11 mouse cellular contexts compared by ENCODE assay signal in genomic region chr1:127500701-127501100, GRCm38 (mm10).
DNase-seq lines count a peak whose midpoint lies in the region; ATAC-seq and TF ChIP-seq lines count a peak whose summit lies in the region.
"Had no signal": no experiment of that assay in that cellular context is flagged by ENCODE, and none has a peak within 500 bp of the region (broad histone marks: within the 10 kb centered on the region; RNA-seq: fewer than 3 reads in every experiment).

No protein-coding gene starts in this region.

- TF ChIP-seq CTCF in CH12.LX (conservative IDR thresholded peaks at IDR 0.05 in 1 of 2, IDR thresholded peaks at IDR 0.05 in 1 of 2; ENCODE audit: low read depth in 2 of 2, low read length in 2 of 2): no peak
- no peak for TF ChIP-seq CTCF in forebrain, postnatal 0 days (IDR thresholded peaks at IDR 0.05; ENCODE audit: low read depth)

- no peak overlapping the region for H3K4me3 ChIP-seq in forebrain, embryonic 11.5 days (ENCODE audit: low read depth, low read length)
- H3K4me3 ChIP-seq in forebrain, embryonic 10.5 days: no peak overlapping the region
- no peak overlapping the region for H3K4me3 ChIP-seq in CH12.LX (replicated peaks in 1 of 3; ENCODE audit: low read depth in 2 of 3, low read length in 2 of 3, poor library complexity in 1 of 3)
- no peak overlapping the region for H3K4me3 ChIP-seq in forebrain, postnatal 0 days (ENCODE audit: low read depth, low read length)
- no peak overlapping the region for H3K4me3 ChIP-seq in midbrain, embryonic 15.5 days
- H3K4me3 ChIP-seq: embryonic facial prominence, embryonic 15.5 days; heart, embryonic 12.5 days had no signal

- H3K79me2 ChIP-seq in CH12.LX (replicated peaks; ENCODE audit: control insufficient read depth, extremely low read depth, insufficient read depth, poor library complexity, severe bottlenecking): no peaks in the 10 kb centered on the region

- no peak; the same call in 1 of the 2 replicates for TF ChIP-seq RAD21 in CH12.LX (IDR thresholded peaks at IDR 0.05; ENCODE audit: low read depth, low read length)

- 71% methylated on average over 17 of the region's 17 CpGs for WGBS in forebrain, embryonic 11.5 days
- WGBS in forebrain, embryonic 10.5 days: 85% methylated on average over 17 of the region's 17 CpGs
- 68% methylated on average over 17 of the region's 17 CpGs for WGBS in forebrain, postnatal 0 days
- WGBS in midbrain, embryonic 15.5 days: 52% methylated on average over 17 of the region's 17 CpGs

- 0 out of 2 replicates have a peak, but pooled peaks have one; percentile 33 for TF ChIP-seq EP300 in CH12.LX (IDR thresholded peaks at IDR 0.05; ENCODE audit: low read length)

- no peaks in the 10 kb centered on the region for H3K36me3 ChIP-seq in forebrain, embryonic 11.5 days (ENCODE audit: control insufficient read depth, insufficient read depth, low read length)
- H3K36me3 ChIP-seq in forebrain, embryonic 10.5 days (replicated peaks): no peaks in the 10 kb centered on the region
- peaks cover 3 to 36% of the 10 kb centered on the region in 2 experiments for H3K36me3 ChIP-seq in CH12.LX (replicated peaks in 1 of 2; ENCODE audit: control insufficient read depth in 1 of 2, insufficient read depth in 1 of 2, low read length in 1 of 2)
- no peaks in the 10 kb centered on the region for H3K36me3 ChIP-seq in forebrain, postnatal 0 days (ENCODE audit: insufficient read depth)
- no peaks in the 10 kb centered on the region for H3K36me3 ChIP-seq in midbrain, embryonic 15.5 days (replicated peaks)
- H3K36me3 ChIP-seq: embryonic facial prominence, embryonic 15.5 days; heart, embryonic 12.5 days had no signal

- H3K9me3 ChIP-seq in forebrain, embryonic 11.5 days (ENCODE audit: control insufficient read depth, low read length): no peaks in the 10 kb centered on the region
- H3K9me3 ChIP-seq in forebrain, embryonic 10.5 days: no peaks in the 10 kb centered on the region
- no peaks in the 10 kb centered on the region for H3K9me3 ChIP-seq in CH12.LX (replicated peaks; ENCODE audit: low read length)
- H3K9me3 ChIP-seq in forebrain, postnatal 0 days (ENCODE audit: low read length): no peaks in the 10 kb centered on the region
- no peaks in the 10 kb centered on the region for H3K9me3 ChIP-seq in midbrain, embryonic 15.5 days
- H3K9me3 ChIP-seq: embryonic facial prominence, embryonic 15.5 days; heart, embryonic 12.5 days had no signal

- no peak for ATAC-seq in forebrain, embryonic 11.5 days (replicated peaks; ENCODE audit: low FRiP score)
- peak; percentile 50; the same call in 1 of the 2 replicates for ATAC-seq in forebrain, postnatal 0 days
- ATAC-seq in midbrain, embryonic 15.5 days (replicated peaks): no peak; the same call in 1 of the 2 replicates

- H3K9ac ChIP-seq in forebrain, embryonic 11.5 days (ENCODE audit: low read length): no peak overlapping the region
- no peak overlapping the region for H3K9ac ChIP-seq in CH12.LX (ENCODE audit: insufficient read depth, low read depth)
- H3K9ac ChIP-seq in forebrain, postnatal 0 days: no peak overlapping the region
- no peak overlapping the region for H3K9ac ChIP-seq in midbrain, embryonic 15.5 days
- H3K9ac ChIP-seq: embryonic facial prominence, embryonic 15.5 days; heart, embryonic 12.5 days had no signal

- no peak overlapping the region for H3K4me2 ChIP-seq in forebrain, embryonic 11.5 days (ENCODE audit: low read depth, low read length, severe bottlenecking)
- no peak overlapping the region; the same call in 1 of the 2 replicates for H3K4me2 ChIP-seq in CH12.LX (ENCODE audit: insufficient read depth, low read depth, poor library complexity, severe bottlenecking)
- no peak overlapping the region for H3K4me2 ChIP-seq in forebrain, postnatal 0 days (ENCODE audit: low read depth)
- peak overlapping the region; percentile 1; the same call in 1 of the 2 replicates for H3K4me2 ChIP-seq in midbrain, embryonic 15.5 days
- H3K4me2 ChIP-seq: embryonic facial prominence, embryonic 15.5 days; heart, embryonic 12.5 days; liver, embryonic 11.5 days had no signal

- TF ChIP-seq POLR2A in CH12.LX (IDR thresholded peaks at IDR 0.05; ENCODE audit: low read depth, low read length): no peak

- H3K27ac ChIP-seq in forebrain, embryonic 11.5 days (ENCODE audit: low read depth, low read length): peak overlapping the region; percentile 27; the same call in 1 of the 2 replicates
- no peak overlapping the region for H3K27ac ChIP-seq in forebrain, embryonic 10.5 days
- no peak overlapping the region for H3K27ac ChIP-seq in CH12.LX (ENCODE audit: insufficient read depth, low read depth)
- no peak overlapping the region for H3K27ac ChIP-seq in forebrain, postnatal 0 days (ENCODE audit: low read depth, low read length)
- peak overlapping the region; percentile 75 for H3K27ac ChIP-seq in midbrain, embryonic 15.5 days
- H3K27ac ChIP-seq: embryonic facial prominence, embryonic 15.5 days had no signal

- no peaks in the 10 kb centered on the region for H3K27me3 ChIP-seq in forebrain, embryonic 11.5 days (ENCODE audit: control insufficient read depth, insufficient read depth, low read length)
- H3K27me3 ChIP-seq in forebrain, embryonic 10.5 days (ENCODE audit: poor library complexity, severe bottlenecking): no peaks in the 10 kb centered on the region
- H3K27me3 ChIP-seq in CH12.LX (replicated peaks): no peaks in the 10 kb centered on the region
- H3K27me3 ChIP-seq in forebrain, postnatal 0 days (ENCODE audit: insufficient read depth, low read length): no peaks in the 10 kb centered on the region
- H3K27me3 ChIP-seq in midbrain, embryonic 15.5 days (replicated peaks): no peaks in the 10 kb centered on the region
- H3K27me3 ChIP-seq: embryonic facial prominence, embryonic 15.5 days; heart, embryonic 12.5 days had no signal

- H3K4me1 ChIP-seq in forebrain, embryonic 11.5 days (replicated peaks; ENCODE audit: control insufficient read depth, insufficient read depth, low read length): no peaks in the 10 kb centered on the region
- peaks cover 4% of the 10 kb centered on the region; the same call in 1 of the 2 replicates for H3K4me1 ChIP-seq in forebrain, embryonic 10.5 days
- peaks cover 3 to 19% of the 10 kb centered on the region in 2 experiments for H3K4me1 ChIP-seq in CH12.LX (ENCODE audit: control insufficient read depth in 1 of 2, insufficient read depth in 2 of 2)
- no peaks in the 10 kb centered on the region for H3K4me1 ChIP-seq in forebrain, postnatal 0 days (ENCODE audit: insufficient read depth)
- H3K4me1 ChIP-seq in midbrain, embryonic 15.5 days: peaks cover 10% of the 10 kb centered on the region
- H3K4me1 ChIP-seq: embryonic facial prominence, embryonic 15.5 days had no signal

- dilution Hi-C loops in CH12.LX (cut with MboI; ENCODE audit: extremely low pct_ligation_motif_present, extremely low pct_unique_long_range_greater_than_20kb, low sequenced_read_pairs): no loop called here

- in situ Hi-C loops in CH12.LX (cut with MboI; ENCODE audit: low pct_ligation_motif_present, low pct_unique_long_range_greater_than_20kb, low sequenced_read_pairs): loop anchor here (5.0 to 10.0 kb wide), 2 partner anchors 104 to 177 kb away; partner anchors contain the start of gene Tmem163

- no peak for DNase-seq in forebrain, embryonic 11.5 days (ENCODE audit: low spot score)
- no peak for DNase-seq in forebrain, embryonic 10.5 days (ENCODE audit: extremely low spot score, low spot score)
- DNase-seq in CH12.LX (ENCODE audit: extremely low read depth): peak; percentile 61
- peak; percentile 43 for DNase-seq in forebrain, postnatal 0 days
- DNase-seq in embryo, embryonic 10.5 days (ENCODE audit: low spot score): no peak
- DNase-seq in layer of hippocampus, adult 8-10 months (ENCODE audit: low spot score in 2 of 2): no peak
- DNase-seq in left cerebral cortex, adult 11 months (ENCODE audit: low spot score): no peak

TF ChIP-seq in CH12.LX, 34 proteins besides CTCF, POLR2A, EP300 and RAD21:
- TF ChIP-seq BHLHE40 (IDR thresholded peaks at IDR 0.05; ENCODE audit: low read depth, low read length) (no peak), USF1 (IDR thresholded peaks at IDR 0.05; ENCODE audit: low read depth, low read length) (no peak), MAX (IDR thresholded peaks at IDR 0.05; ENCODE audit: low read length) (no peak), ZNF384 (IDR thresholded peaks at IDR 0.05; ENCODE audit: low read depth, low read length) (no peak), TBP (conservative IDR thresholded peaks at IDR 0.05; ENCODE audit: low read depth, low read length) (no peak), ZC3H11A (IDR thresholded peaks at IDR 0.05; ENCODE audit: low read depth, low read length) (no peak), MXI1 (IDR thresholded peaks at IDR 0.05; ENCODE audit: low read depth, low read length) (no peak), SIN3A (IDR thresholded peaks at IDR 0.05; ENCODE audit: low read length) (0 out of 2 replicates have a peak, but pooled peaks have one; percentile 7), IRF4 (IDR thresholded peaks at IDR 0.05; ENCODE audit: low read depth, low read length) (no peak), MAFK (IDR thresholded peaks at IDR 0.05; ENCODE audit: insufficient replicate concordance, low read length) (no peak), TCF12 (IDR thresholded peaks at IDR 0.05; ENCODE audit: low read depth, low read length) (peak; percentile 25; the same call in 1 of the 2 replicates), MEF2A (IDR thresholded peaks at IDR 0.05; ENCODE audit: borderline replicate concordance, low read depth, low read length) (peak; percentile 65), MYC (IDR thresholded peaks at IDR 0.05; ENCODE audit: low read depth, low read length) (0 out of 2 replicates have a peak, but pooled peaks have one; percentile 0), HCFC1 (IDR thresholded peaks at IDR 0.05; ENCODE audit: low read depth, low read length) (no peak), RCOR1 (conservative IDR thresholded peaks at IDR 0.05; ENCODE audit: low read depth, low read length) (no peak), JUND (conservative IDR thresholded peaks at IDR 0.05; ENCODE audit: low read depth, low read length) (no peak), ETS1 (conservative IDR thresholded peaks at IDR 0.05; ENCODE audit: low read depth, low read length) (peak; percentile 49; the same call in 1 of the 2 replicates), USF2 (conservative IDR thresholded peaks at IDR 0.05; ENCODE audit: low read depth, low read length) (no peak)
TF ChIP-seq in CH12.LX: peak in this region for 5.

Comparison
In these comparisons a context has a peak if more than half of its experiments do, and no peak if none do; other contexts are left out.
1. DNase-seq: peak in CH12.LX (single experiment) and forebrain, postnatal 0 days (single experiment); none in forebrain, embryonic 11.5 days (single experiment), forebrain, embryonic 10.5 days (single experiment), embryo, embryonic 10.5 days (single experiment), layer of hippocampus, adult 8-10 months (0 of 2) and left cerebral cortex, adult 11 months (single experiment).
2. H3K27ac ChIP-seq: peak in forebrain, embryonic 11.5 days (single experiment) and midbrain, embryonic 15.5 days (single experiment); none in forebrain, embryonic 10.5 days (single experiment), CH12.LX (single experiment) and forebrain, postnatal 0 days (single experiment).